Mouse (Mus musculus) heart, postnatal 0 days (tissue): ENCODE data around the gene Plxna4.

Experiments used
- CTCF ChIP-seq: IDR thresholded peaks from 2 replicates; pipeline ENCODE4 v1.5.1; 2016; ENCODE audit warnings: antibody characterized with exemption, control low read depth, low read depth
- EP300 ChIP-seq: IDR thresholded peaks from 2 replicates; pipeline ENCODE4 v1.6.1; 2016; ENCODE audit warnings: antibody characterized with exemption, low read depth

DNA sequence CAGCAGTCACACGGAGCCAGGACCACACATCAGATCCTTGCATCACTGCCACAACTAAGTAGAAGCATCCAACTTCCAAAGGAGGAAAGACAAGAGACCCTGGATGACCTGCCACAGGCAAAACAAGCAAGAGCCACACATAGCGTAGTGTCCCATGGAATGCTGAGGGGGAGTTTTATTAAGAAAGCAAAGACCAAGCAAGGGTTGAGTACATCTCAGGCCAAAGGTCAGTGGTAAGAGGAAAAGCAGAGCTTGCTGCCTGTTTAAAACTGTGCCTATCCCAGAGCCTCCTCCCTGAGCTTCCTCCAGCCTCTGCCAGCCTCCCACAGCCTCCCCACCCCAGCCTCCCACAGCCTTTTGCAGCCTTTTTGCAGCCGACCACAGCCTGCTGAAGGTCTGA lies 100.9 kb downstream of the Plxna4 start:
- no peak for TF ChIP-seq EP300
- TF ChIP-seq CTCF: no peak
